Mouse (Mus musculus) liver, adult 2 months (tissue): Measurements from ENCODE around the gene Negr1.

Source experiments
- CTCF ChIP-seq: fragments of 200-500 bp; IDR thresholded peaks from 2 replicates; pipeline ENCODE4 v1.5.1; 2011; ENCODE audit warnings: low read depth, low read length, control low read depth
- POLR2A ChIP-seq: fragments of 200-500 bp; IDR thresholded peaks from 2 replicates; pipeline ENCODE4 v1.6.1; 2011; ENCODE audit warnings: low read length, control low read depth; ENCODE audit not compliant: insufficient read depth; ENCODE audit errors: extremely low read depth

- TF ChIP-seq CTCF (no peak), POLR2A (no peak)
Measured at GRCm38 (mm10) chr3:156823039-156823438, 261.4 kb downstream of the Negr1 start.
